Mouse (Mus musculus): ENCODE data around the gene 1700069L16Rik.

DNA sequence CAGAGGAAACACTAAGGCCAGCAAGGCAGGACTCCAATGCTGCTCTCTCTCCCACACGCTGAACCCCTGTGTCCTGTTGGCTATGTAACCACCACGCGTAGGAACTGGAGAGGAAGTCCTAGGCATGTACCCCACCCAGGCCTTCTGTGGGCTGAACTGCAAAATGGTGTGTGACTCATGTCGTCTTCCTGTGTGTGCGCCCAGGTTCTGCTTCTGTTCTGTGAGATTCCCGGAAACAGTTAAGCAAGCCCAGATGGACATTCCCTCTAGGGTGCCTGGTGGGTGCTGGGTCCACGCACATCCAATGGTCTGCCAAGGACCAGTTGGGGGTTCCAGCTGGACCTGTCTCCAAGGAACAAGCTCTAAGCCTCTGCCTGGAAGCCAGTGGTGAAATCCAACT is 52.1 kb downstream of the 1700069L16Rik start:
- no peak for TF ChIP-seq EP300 (IDR thresholded peaks at IDR 0.05; ENCODE audit: low read depth)
- TF ChIP-seq CTCF (IDR thresholded peaks at IDR 0.05; ENCODE audit: low read depth): no peak
